Mouse (Mus musculus): ENCODE results near the gene Mettl1.
A peak's percentile ranks its signal among the peaks of the same experiment; 100 is the strongest.

The Mettl1 gene

DNA sequence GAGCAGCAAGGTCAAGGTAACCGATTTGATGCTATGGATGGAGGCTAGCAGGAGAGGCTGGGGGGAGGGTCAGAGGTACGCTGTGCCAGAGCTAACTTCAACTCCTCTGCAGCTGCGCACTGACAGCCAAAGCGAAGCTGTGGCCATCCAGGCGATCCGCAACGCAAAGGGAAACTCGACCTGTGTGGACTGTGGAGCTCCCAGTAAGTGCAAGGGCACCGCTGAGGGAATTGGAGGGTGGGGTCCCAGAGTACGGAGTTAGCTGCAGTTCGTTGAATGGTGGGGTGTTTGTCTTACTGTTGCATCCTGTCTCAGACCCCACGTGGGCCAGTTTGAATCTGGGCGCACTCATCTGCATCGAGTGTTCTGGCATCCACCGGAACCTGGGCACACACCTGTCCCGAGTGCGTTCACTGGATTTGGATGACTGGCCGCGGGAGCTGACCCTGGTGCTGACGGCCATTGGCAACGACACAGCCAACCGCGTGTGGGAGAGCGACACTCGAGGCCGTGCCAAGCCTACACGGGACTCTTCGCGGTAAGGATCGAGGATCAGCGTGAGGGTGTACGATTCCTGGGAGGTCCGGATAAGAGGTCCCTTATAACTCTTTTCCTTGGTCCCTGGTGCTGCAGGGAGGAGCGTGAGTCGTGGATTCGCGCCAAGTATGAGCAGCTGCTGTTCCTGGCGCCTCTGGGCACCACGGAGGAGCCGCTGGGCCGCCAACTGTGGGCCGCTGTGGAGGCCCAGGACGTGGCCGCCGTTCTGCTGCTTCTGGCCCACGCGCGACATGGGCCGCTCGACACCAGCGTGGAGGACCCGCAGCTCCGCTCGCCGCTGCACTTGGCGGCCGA is 49.6 kb downstream of the Mettl1 start:
- DNase-seq = peak; percentile 58 to 80

DNA sequence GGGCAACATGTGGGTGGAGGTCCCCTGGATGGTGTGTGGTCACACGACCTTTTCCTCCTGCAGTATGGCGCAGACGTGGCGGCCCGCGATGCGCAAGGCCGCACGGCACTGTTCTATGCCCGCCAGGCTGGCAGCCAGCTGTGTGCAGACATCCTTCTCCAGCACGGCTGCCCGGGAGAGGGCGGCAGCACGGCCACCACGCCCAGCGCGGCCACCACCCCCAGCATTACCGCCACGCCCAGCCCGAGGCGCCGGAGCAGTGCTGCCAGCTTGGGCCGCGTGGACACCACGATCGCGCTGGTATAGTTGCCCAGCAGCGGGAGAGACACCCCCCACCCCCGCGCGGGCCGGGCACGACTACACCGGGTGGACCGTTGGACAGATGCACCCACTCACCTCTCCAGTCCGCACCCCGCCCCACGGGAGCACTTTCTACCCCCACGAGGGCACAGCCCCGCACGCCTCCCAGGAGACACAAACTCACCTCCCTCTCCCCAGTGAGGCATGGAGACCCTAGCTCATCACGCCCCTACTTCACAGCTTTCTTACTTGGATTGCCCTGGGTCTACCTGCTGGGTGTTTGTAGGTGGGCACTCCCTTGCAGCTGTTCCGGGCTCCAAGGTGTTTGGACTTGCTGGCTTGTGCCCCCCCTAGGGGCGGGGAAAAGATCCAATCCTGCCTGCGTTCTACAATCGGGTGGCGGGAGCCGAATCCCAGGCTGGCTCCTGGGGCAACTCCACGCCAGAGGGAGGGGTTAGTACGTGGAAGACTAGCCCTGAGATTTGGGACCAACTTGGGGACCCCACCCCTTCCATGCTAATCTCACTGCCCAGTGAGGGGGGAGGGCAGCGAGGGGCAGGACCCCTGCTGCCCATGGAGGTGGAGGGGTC is 50.5 kb downstream of the Mettl1 start:
- DNase-seq = peak in 1 of 2 experiments; percentile 33

DNA sequence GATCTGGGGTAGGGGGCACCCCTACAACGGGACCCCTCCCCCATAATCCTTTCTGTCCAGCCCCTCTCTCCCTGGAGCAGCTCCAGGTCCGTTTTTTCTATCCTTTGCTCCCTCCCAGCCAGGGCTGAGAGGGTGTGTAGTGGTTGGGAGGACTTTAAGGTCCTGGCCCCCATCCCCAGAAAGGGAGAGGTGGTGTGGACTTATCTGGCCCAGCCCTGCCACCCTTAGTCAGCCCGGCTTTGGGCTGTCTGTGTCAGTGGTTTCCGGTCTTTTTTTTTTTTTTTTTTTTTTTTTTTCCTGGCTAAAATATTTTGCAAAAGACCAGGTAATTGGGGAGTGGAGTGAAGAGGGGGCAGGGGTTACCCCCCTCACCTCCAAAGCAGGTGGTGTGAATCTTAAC is 51.5 kb downstream of the Mettl1 start:
- no peak for DNase-seq

DNA sequence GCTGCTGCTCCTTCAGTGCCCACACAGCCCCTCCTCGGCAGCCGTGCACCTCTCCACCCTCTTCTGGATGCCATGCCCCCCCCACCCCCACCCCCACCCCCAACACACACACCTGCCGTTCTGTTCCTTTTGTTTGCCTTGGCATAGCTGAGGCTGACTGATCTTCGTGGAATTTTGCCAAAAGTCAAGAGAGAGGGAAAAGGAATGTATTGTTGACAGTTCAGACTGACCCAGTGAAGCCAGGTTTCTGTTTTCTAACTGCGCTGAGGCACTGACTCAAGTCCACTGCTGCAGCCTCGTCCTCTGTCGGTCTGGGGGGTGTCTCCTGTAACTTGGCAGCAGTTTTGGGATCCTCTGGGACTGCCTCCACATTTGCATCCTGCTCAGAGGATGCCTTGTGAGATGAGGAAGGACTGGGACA is 53.2 kb downstream of the Mettl1 start:
- peak in 1 of 2 experiments; percentile 55 for DNase-seq

Data from kidney, adult 8-10 months (tissue).